Mouse (Mus musculus) spleen, postnatal 36 days (tissue): Measurements from ENCODE around the gene Tmem131.

ENCODE experiments used
- DNase-seq, 2 experiments: peaks; one replicate each; pipeline ENCODE4 v3.0.0; 2022; ENCODE audit warnings: low spot score in 2 of 2, mixed read lengths in 1 of 2

Gene Tmem131

GRCm38 (mm10) chr1:36886489-36886888, 57.0 kb downstream of the Tmem131 start:
- DNase-seq: no peak

- no peak for DNase-seq
These were observed 58.9 kb downstream of the Tmem131 start for GRCm38 (mm10) chr1:36884536-36884935.

- no peak for DNase-seq
These were observed 59.7 kb downstream of the Tmem131 start for GRCm38 (mm10) chr1:36883805-36884204.

- DNase-seq: no peak
These were observed 64.3 kb downstream of the Tmem131 start for GRCm38 (mm10) chr1:36879154-36879553.

- no peak for DNase-seq
These were observed 66.3 kb downstream of the Tmem131 start for GRCm38 (mm10) chr1:36877126-36877525.

GRCm38 (mm10) chr1:36874874-36875561, 68.4 kb downstream of the Tmem131 start:
- no peak for DNase-seq

- no peak for DNase-seq
These were observed 72.2 kb downstream of the Tmem131 start for GRCm38 (mm10) chr1:36871238-36871637.

- no peak for DNase-seq
These were observed 72.9 kb downstream of the Tmem131 start for GRCm38 (mm10) chr1:36870518-36870917.

GRCm38 (mm10) chr1:36864757-36865156, 78.7 kb downstream of the Tmem131 start:
- no peak for DNase-seq

GRCm38 (mm10) chr1:36861775-36862174, 81.7 kb downstream of the Tmem131 start:
- no peak for DNase-seq

- DNase-seq: no peak
These were observed 82.6 kb downstream of the Tmem131 start for GRCm38 (mm10) chr1:36860876-36861275.

- DNase-seq: no peak
These were observed 83.0 kb downstream of the Tmem131 start for GRCm38 (mm10) chr1:36860431-36860849.

GRCm38 (mm10) chr1:36857081-36857480, 86.4 kb downstream of the Tmem131 start:
- DNase-seq: no peak

GRCm38 (mm10) chr1:36854198-36854765, 89.2 kb downstream of the Tmem131 start:
- DNase-seq: no peak

GRCm38 (mm10) chr1:36852085-36852484, 91.4 kb downstream of the Tmem131 start:
- no peak for DNase-seq

- DNase-seq: no peak
These were observed 92.1 kb downstream of the Tmem131 start for GRCm38 (mm10) chr1:36851392-36851791.

- DNase-seq: no peak
These were observed 95.4 kb downstream of the Tmem131 start for GRCm38 (mm10) chr1:36848036-36848435.

GRCm38 (mm10) chr1:36847276-36847675, 96.2 kb downstream of the Tmem131 start:
- DNase-seq: no peak

GRCm38 (mm10) chr1:36845031-36845430, 98.4 kb downstream of the Tmem131 start:
- DNase-seq: no peak

GRCm38 (mm10) chr1:36841806-36842205, 101.7 kb downstream of the Tmem131 start:
- no peak for DNase-seq

- DNase-seq: no peak
These were observed 102.5 kb downstream of the Tmem131 start for GRCm38 (mm10) chr1:36840959-36841358.

- no peak for DNase-seq
These were observed 103.6 kb downstream of the Tmem131 start for GRCm38 (mm10) chr1:36839858-36840257.

GRCm38 (mm10) chr1:36836274-36836954, 107.1 kb downstream of the Tmem131 start:
- DNase-seq: no peak
